Mouse (Mus musculus) kidney, postnatal 25 days (tissue): ENCODE measurements around the gene Gm12830.

Experiments used
- DNase-seq, 2 experiments: peaks; one replicate each; pipeline ENCODE4 v3.0.0; 2021; ENCODE audit warnings: mixed read lengths in 2 of 2

The Gm12830 gene

GRCm38 (mm10) chr4:114845622-114846021, 24.1 kb downstream of the Gm12830 start:
- no peak for DNase-seq

GRCm38 (mm10) chr4:114846723-114847122, 25.2 kb downstream of the Gm12830 start:
- no peak for DNase-seq

GRCm38 (mm10) chr4:114853968-114854367, 32.4 kb downstream of the Gm12830 start:
- no peak for DNase-seq

- DNase-seq, result no peak
Observed at GRCm38 (mm10) chr4:114858426-114858825, 36.9 kb downstream of the Gm12830 start.

- no peak for DNase-seq
Observed at GRCm38 (mm10) chr4:114863166-114863565, 41.6 kb downstream of the Gm12830 start.

- DNase-seq, result peak; percentile 30 to 49
Observed at GRCm38 (mm10) chr4:114869765-114870490, 48.4 kb downstream of the Gm12830 start.

- no peak for DNase-seq
Observed at GRCm38 (mm10) chr4:114876441-114876972, 55.0 kb downstream of the Gm12830 start.

- no peak for DNase-seq
Observed at GRCm38 (mm10) chr4:114882232-114882631, 60.7 kb downstream of the Gm12830 start.

GRCm38 (mm10) chr4:114897853-114898252, 76.3 kb downstream of the Gm12830 start:
- peak in 1 of 2 experiments; percentile 39 for DNase-seq

GRCm38 (mm10) chr4:114899885-114900284, 78.4 kb downstream of the Gm12830 start:
- DNase-seq, result no peak

- DNase-seq, result no peak
Observed at GRCm38 (mm10) chr4:114900866-114901642, 79.5 kb downstream of the Gm12830 start.

- DNase-seq, result peak in 1 of 2 experiments; percentile 8
Observed at GRCm38 (mm10) chr4:114901643-114902351, 80.3 kb downstream of the Gm12830 start.

GRCm38 (mm10) chr4:114902641-114903421, 81.3 kb downstream of the Gm12830 start:
- DNase-seq, result no peak

GRCm38 (mm10) chr4:114903422-114903782, 81.9 kb downstream of the Gm12830 start:
- DNase-seq, result no peak

- no peak for DNase-seq
Observed at GRCm38 (mm10) chr4:114905501-114905900, 84.0 kb downstream of the Gm12830 start.
